21 mouse cellular contexts compared by ENCODE assay signal in the genomic region with DNA sequence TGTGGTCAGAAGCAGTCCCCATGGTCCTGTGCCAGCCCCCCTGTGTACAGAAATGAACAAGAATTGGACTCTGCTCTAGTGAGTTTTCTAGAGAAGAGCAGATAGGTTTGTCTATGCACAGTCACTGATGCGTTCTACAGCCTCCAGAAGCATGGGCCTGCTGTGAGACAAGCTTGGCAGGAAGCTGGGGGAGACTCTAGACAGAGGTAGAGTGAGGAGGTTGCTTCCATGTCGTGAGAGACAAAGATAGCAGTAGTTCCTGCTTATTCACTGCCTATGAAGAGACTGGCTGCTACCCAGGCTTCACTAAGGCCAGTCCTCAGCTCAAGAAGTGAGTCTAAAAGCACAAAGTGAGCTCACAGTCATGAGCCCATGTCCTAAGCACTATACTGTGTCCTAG.
"Had no signal": no experiment of that assay in that cellular context is flagged by ENCODE, and none has a peak within 500 bp of the region (broad histone marks: within the 10 kb centered on the region; RNA-seq: fewer than 3 reads in every experiment).

No protein-coding gene starts in this region.

- DNase-seq: kidney, adult 11 months; kidney, adult 8-10 months; kidney, postnatal 10 days; kidney, postnatal 36 days; liver; lung, adult 18-20 months; lung, postnatal 10 days; lung, postnatal 36 days; right cerebral cortex, adult 18-20 months; right cerebral cortex, postnatal 14 days; right cerebral cortex, postnatal 4 days; thymus, postnatal 25 days had no signal

- H3K4me1 ChIP-seq: kidney, embryonic 15.5 days; limb, embryonic 10.5 days; limb, embryonic 13.5 days; lung, embryonic 15.5 days; midbrain, embryonic 10.5 days; midbrain, embryonic 13.5 days had no signal

- H3K4me3 ChIP-seq: kidney, embryonic 15.5 days; limb, embryonic 10.5 days; limb, embryonic 13.5 days; liver, embryonic 12.5 days; liver, embryonic 15.5 days; lung, embryonic 15.5 days; midbrain, embryonic 10.5 days; midbrain, embryonic 13.5 days had no signal

- H3K27ac ChIP-seq: kidney, embryonic 15.5 days; limb, embryonic 10.5 days; limb, embryonic 13.5 days; liver, embryonic 12.5 days; liver, embryonic 15.5 days; lung, embryonic 15.5 days; midbrain, embryonic 10.5 days; midbrain, embryonic 13.5 days; stomach, postnatal 0 days had no signal

- H3K9me3 ChIP-seq: kidney, embryonic 15.5 days; limb, embryonic 10.5 days; limb, embryonic 13.5 days; liver, embryonic 12.5 days; liver, embryonic 15.5 days; lung, embryonic 15.5 days; midbrain, embryonic 10.5 days; midbrain, embryonic 13.5 days had no signal

- H3K27me3 ChIP-seq: kidney, embryonic 15.5 days; limb, embryonic 13.5 days; liver, embryonic 12.5 days; liver, embryonic 15.5 days; lung, embryonic 15.5 days; midbrain, embryonic 13.5 days had no signal

- ATAC-seq: liver, embryonic 12.5 days; midbrain, embryonic 13.5 days had no signal
